Mouse (Mus musculus) hindbrain, embryonic 15.5 days (tissue): Measurements from ENCODE around the gene Prpf6. TPM values are rescaled to one million over a fixed set of nuclear protein-coding genes. Genes with fewer than 3 reads are reported as not detected.

Source experiments
- ATAC-seq: fragments of 200-750 bp; cut with Nextera tagmentation; 2 replicates; pipeline ENCODE4 v1.8.0; 2017; ENCODE audit warnings: low read depth, moderate number of reproducible peaks, moderate TSS enrichment; ENCODE audit not compliant: low FRiP score
- H3K27ac ChIP-seq: fragments of 300-500 bp; sonication (generic); replicated peaks from 2 replicates; pipeline ENCODE4 v1.5.1; 2015; ENCODE audit warnings: mild to moderate bottlenecking, inconsistent platforms
- H3K27me3 ChIP-seq: fragments of 300-500 bp; sonication (generic); 2 replicates; pipeline ENCODE4 v1.6.1; 2015; ENCODE audit warnings: control low read depth, inconsistent platforms
- H3K36me3 ChIP-seq: fragments of 300-500 bp; sonication (generic); 2 replicates; pipeline ENCODE4 v1.6.1; 2015; ENCODE audit warnings: control low read depth, inconsistent platforms
- H3K4me1 ChIP-seq: fragments of 300-500 bp; sonication (generic); replicated peaks from 2 replicates; pipeline ENCODE4 v1.6.1; 2015; ENCODE audit warnings: control low read depth, inconsistent platforms
- H3K4me2 ChIP-seq: fragments of 300-500 bp; sonication (generic); 2 replicates; pipeline ENCODE4 v1.6.1; 2015; ENCODE audit warnings: moderate library complexity, mild to moderate bottlenecking, inconsistent platforms
- H3K4me3 ChIP-seq: fragments of 300-500 bp; sonication (generic); 2 replicates; pipeline ENCODE4 v1.5.1; 2015; ENCODE audit warnings: mild to moderate bottlenecking, inconsistent platforms
- H3K9ac ChIP-seq: fragments of 300-500 bp; sonication (generic); 2 replicates; pipeline ENCODE4 v1.6.1; 2015; ENCODE audit warnings: inconsistent platforms
- H3K9me3 ChIP-seq: fragments of 300-500 bp; sonication (generic); 2 replicates; pipeline ENCODE4 v1.6.1; 2016; ENCODE audit warnings: control low read depth, inconsistent platforms
- WGBS: fragments of 180-500 bp; shearing (Covaris S2); methylation state at CpG from one replicate; pipeline ENCODE4 v1.1.7; 2015; 5-methylcytosine and 5-hydroxymethylcytosine counted together
- polyA plus RNA-seq: library from polyadenylated mRNA; unstranded; fragments of >200 nt; fragmentation: Nextera tagmentation; extraction: Ambion mirVana; gene quantifications from 2 replicates; pipeline ENCODE4 v1.2.1, GENCODE M21; 2015

The Prpf6 gene
- polyA plus RNA-seq, 1 experiment from 2014 or later: 60.3 TPM

- peaks cover 54% of the 10 kb centered on the region for H3K4me1 ChIP-seq
- 0 out of 2 replicates have a peak, but pooled peaks cover 6% of the 10 kb centered on the region for H3K36me3 ChIP-seq
- peak overlapping the region; percentile 77 for H3K4me2 ChIP-seq
- 1% methylated on average over 57 of the region's 57 CpGs for WGBS
- H3K9ac ChIP-seq: peak overlapping the region; percentile 94
- peak; percentile 95 for ATAC-seq
- H3K9me3 ChIP-seq: no peaks in the 10 kb centered on the region
- peak overlapping the region; percentile 91 for H3K4me3 ChIP-seq
- H3K27me3 ChIP-seq: no peaks in the 10 kb centered on the region
- H3K27ac ChIP-seq: peak overlapping the region; percentile 85
Observed at GRCm38 (mm10) chr2:181600828-181601750, 9.4 kb downstream of the Prpf6 start.

GRCm38 (mm10) chr2:181601751-181602145 is 10.1 kb downstream of the Prpf6 start:
- H3K9me3 ChIP-seq: no peaks in the 10 kb centered on the region
- WGBS: 33% methylated on average over 10 of the region's 10 CpGs
- ATAC-seq: no peak

DNA sequence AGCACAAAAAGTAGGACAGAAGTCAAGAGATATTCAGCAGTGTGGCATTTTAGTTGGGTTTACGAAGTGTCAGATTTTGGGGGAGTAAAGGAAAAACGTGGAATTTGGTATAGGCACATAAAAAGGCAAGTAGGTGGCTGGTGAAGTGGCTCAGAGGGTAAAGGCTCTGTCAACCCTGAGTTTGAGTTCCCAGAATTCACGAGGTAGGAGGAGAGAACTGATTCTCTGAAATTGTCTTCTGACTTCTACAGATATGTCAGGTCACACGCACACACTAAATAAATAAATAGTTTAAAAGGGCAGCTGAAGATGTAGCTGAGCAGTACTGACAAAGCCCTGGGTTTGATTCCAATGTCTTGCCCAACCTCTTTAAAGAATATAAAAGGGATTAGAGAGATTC is 10.7 kb downstream of the Prpf6 start:
- no peak for ATAC-seq
- Histone ChIP-seq H3K27ac (no peak overlapping the region), H3K9me3 (no peaks in the 10 kb centered on the region), H3K4me2 (peak overlapping the region; percentile 77), H3K9ac (peak overlapping the region; percentile 94; the same call in 1 of the 2 replicates), H3K27me3 (no peaks in the 10 kb centered on the region), H3K4me1 (peaks cover 45% of the 10 kb centered on the region), H3K4me3 (peak overlapping the region; percentile 91; the same call in 1 of the 2 replicates), H3K36me3 (no peaks in the 10 kb centered on the region)
- 84% methylated on average over 4 of the region's 4 CpGs for WGBS

More at GRCm38 (mm10) chr2:181601751-181602145, 10.1 kb downstream of the Prpf6 start:
- H3K4me3 ChIP-seq: peak overlapping the region; percentile 91
- peak overlapping the region; percentile 94 for H3K9ac ChIP-seq
- H3K4me2 ChIP-seq: peak overlapping the region; percentile 77
- peak overlapping the region; percentile 85; the same call in 1 of the 2 replicates for H3K27ac ChIP-seq
- H3K36me3 ChIP-seq: no peaks in the 10 kb centered on the region
- no peaks in the 10 kb centered on the region for H3K27me3 ChIP-seq
- H3K4me1 ChIP-seq: peaks cover 52% of the 10 kb centered on the region

- no peak overlapping the region for H3K9ac ChIP-seq
- 89% methylated on average over 5 of the region's 5 CpGs for WGBS
- H3K36me3 ChIP-seq: peaks cover 53% of the 10 kb centered on the region
Observed at GRCm38 (mm10) chr2:181618761-181619495, 27.3 kb downstream of the Prpf6 start.

GRCm38 (mm10) chr2:181623401-181623800 is 31.7 kb downstream of the Prpf6 start:
- H3K9me3 ChIP-seq: no peaks in the 10 kb centered on the region

More at GRCm38 (mm10) chr2:181618761-181619495, 27.3 kb downstream of the Prpf6 start:
- Histone ChIP-seq H3K27me3 (no peaks in the 10 kb centered on the region), H3K27ac (no peak overlapping the region), H3K4me1 (no peaks in the 10 kb centered on the region), H3K4me2 (no peak overlapping the region), H3K4me3 (no peak overlapping the region), H3K9me3 (no peaks in the 10 kb centered on the region)
- no peak for ATAC-seq

DNA sequence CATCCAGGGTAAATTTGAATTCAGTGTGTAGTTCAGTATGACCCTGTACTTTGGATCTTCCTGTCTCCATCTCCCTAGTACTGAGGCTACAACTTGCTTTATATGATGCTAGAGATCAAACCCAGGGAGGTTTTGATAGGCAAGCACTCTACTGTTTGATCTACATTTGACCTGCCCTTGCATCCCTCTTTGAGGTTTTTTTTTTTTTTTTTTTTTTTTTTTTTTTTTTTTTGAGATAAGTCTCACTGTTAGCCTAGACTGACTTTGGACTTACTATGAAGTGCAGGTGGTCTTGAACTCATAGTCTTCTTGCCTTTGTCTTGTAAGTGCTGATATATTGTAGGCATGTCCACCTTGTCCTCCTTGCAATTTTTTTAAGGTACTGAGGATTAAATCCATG is 36.8 kb downstream of the Prpf6 start:
- no peak overlapping the region for H3K4me3 ChIP-seq
- no peak overlapping the region for H3K9ac ChIP-seq
- no peaks in the 10 kb centered on the region for H3K4me1 ChIP-seq
- H3K36me3 ChIP-seq: peaks cover 31% of the 10 kb centered on the region
- no peak for ATAC-seq
- H3K27ac ChIP-seq: no peak overlapping the region
- no peak overlapping the region for H3K4me2 ChIP-seq
- no peaks in the 10 kb centered on the region for H3K27me3 ChIP-seq
- H3K9me3 ChIP-seq: no peaks in the 10 kb centered on the region

More at GRCm38 (mm10) chr2:181623401-181623800, 31.7 kb downstream of the Prpf6 start:
- Histone ChIP-seq H3K4me1 (no peaks in the 10 kb centered on the region), H3K27me3 (no peaks in the 10 kb centered on the region), H3K9ac (no peak overlapping the region), H3K27ac (no peak overlapping the region), H3K4me3 (no peak overlapping the region), H3K4me2 (no peak overlapping the region), H3K36me3 (peaks cover 50% of the 10 kb centered on the region)
- ATAC-seq: no peak

GRCm38 (mm10) chr2:181632624-181633023 is 41.0 kb downstream of the Prpf6 start:
- ATAC-seq: no peak
- H3K27me3 ChIP-seq: no peaks in the 10 kb centered on the region
- no peak overlapping the region for H3K27ac ChIP-seq
- H3K36me3 ChIP-seq: peaks cover 54% of the 10 kb centered on the region
- no peaks in the 10 kb centered on the region for H3K9me3 ChIP-seq
- H3K4me3 ChIP-seq: no peak overlapping the region
- WGBS: 96% methylated on average over 6 of the region's 6 CpGs
- H3K9ac ChIP-seq: no peak overlapping the region
- no peak overlapping the region for H3K4me2 ChIP-seq
- no peaks in the 10 kb centered on the region for H3K4me1 ChIP-seq

DNA sequence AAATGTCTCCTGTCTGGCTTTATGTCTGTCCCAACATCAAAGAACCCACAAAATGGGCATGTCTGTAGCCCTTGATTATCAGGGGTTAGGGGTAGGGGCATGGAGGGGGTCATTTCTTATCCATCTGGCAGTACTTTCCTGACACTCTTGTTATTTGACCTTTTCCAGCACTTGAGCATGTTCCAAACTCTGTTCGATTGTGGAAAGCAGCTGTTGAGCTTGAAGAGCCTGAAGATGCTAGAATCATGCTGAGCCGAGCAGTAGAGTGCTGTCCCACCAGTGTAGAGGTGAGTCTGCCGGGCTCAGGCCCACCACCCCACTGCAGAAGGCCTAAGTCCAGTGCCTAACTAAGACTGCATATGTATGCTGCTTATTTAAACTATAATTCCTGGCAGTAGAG is 44.2 kb downstream of the Prpf6 start:
- Histone ChIP-seq H3K4me3 (no peak overlapping the region), H3K27ac (no peak overlapping the region), H3K4me2 (no peak overlapping the region), H3K36me3 (peaks cover 78% of the 10 kb centered on the region), H3K9me3 (no peaks in the 10 kb centered on the region), H3K27me3 (no peaks in the 10 kb centered on the region), H3K4me1 (no peaks in the 10 kb centered on the region), H3K9ac (no peak overlapping the region)
- 93% methylated on average over 3 of the region's 3 CpGs for WGBS
- ATAC-seq: no peak

DNA sequence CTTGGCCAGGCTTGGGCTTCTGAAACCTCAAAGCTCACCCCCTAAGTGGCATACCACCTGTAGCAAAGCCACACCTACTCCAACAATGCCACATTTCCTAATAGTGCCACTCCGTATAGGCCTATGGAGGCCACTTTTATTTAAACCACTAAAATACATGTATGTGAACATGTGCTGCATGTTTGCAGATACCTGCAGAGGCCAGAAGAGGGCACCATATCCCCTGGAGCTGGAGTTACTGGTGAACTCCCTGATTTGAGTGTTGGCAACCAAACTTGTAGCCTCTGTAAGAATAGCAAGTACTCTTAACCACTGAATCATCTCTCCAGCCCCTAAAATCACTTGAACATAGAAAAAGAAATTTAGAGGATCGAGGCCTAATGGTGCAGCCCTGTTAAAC is 52.7 kb downstream of the Prpf6 start:
- H3K4me3 ChIP-seq: no peak overlapping the region
- no peak overlapping the region for H3K27ac ChIP-seq
- no peaks in the 10 kb centered on the region for H3K27me3 ChIP-seq
- no peaks in the 10 kb centered on the region for H3K9me3 ChIP-seq
- no peak overlapping the region for H3K9ac ChIP-seq
- WGBS: 93% methylated on average over 2 of the region's 2 CpGs
- peaks cover 80% of the 10 kb centered on the region for H3K36me3 ChIP-seq
- no peak for ATAC-seq
- H3K4me2 ChIP-seq: no peak overlapping the region
- no peaks in the 10 kb centered on the region for H3K4me1 ChIP-seq

DNA sequence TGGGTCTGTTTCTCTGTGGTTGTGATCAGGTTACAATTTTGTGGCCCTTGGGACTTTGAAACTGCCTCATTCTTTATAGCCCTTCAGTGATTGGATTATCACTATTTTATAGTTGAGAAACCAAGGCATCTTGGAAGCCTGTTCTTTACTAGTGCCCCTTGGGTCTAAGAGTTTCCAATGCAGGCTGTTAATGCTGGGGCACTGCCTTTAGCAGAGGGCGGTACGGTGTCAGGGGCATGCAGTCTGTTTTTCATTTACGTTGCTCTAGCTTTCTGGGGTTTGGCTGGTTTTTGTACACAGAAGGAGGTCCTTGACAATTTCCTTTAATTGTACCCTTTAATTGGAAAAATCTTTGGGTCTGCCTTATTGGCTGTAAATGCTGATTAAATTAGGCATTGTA is 54.0 kb downstream of the Prpf6 start:
- Histone ChIP-seq H3K4me1 (no peaks in the 10 kb centered on the region), H3K27me3 (no peaks in the 10 kb centered on the region), H3K4me2 (no peak overlapping the region), H3K4me3 (no peak overlapping the region), H3K9me3 (no peaks in the 10 kb centered on the region), H3K36me3 (peaks cover 80% of the 10 kb centered on the region), H3K9ac (no peak overlapping the region), H3K27ac (no peak overlapping the region)
- WGBS: 90% methylated on average over 3 of the region's 3 CpGs
- ATAC-seq: no peak

- Histone ChIP-seq H3K27me3 (no peaks in the 10 kb centered on the region), H3K9ac (no peak overlapping the region), H3K36me3 (peaks cover 80% of the 10 kb centered on the region), H3K4me2 (no peak overlapping the region), H3K4me3 (no peak overlapping the region), H3K9me3 (no peaks in the 10 kb centered on the region), H3K27ac (no peak overlapping the region), H3K4me1 (no peaks in the 10 kb centered on the region)
- ATAC-seq: no peak
- 93% methylated on average over 6 of the region's 6 CpGs for WGBS
Observed at GRCm38 (mm10) chr2:181646626-181647472, 55.2 kb downstream of the Prpf6 start.
